Mouse (Mus musculus) thymus, adult 2 months (tissue): ENCODE measurements around the gene Rln3.

Experiments
- CTCF ChIP-seq: fragments of 200-500 bp; IDR thresholded peaks from 2 replicates; pipeline ENCODE4 v1.5.1; 2012; ENCODE audit warnings: mild to moderate bottlenecking, control low read depth, low read length, moderate library complexity, borderline replicate concordance; ENCODE audit not compliant: control insufficient read depth, poor library complexity, insufficient read depth; ENCODE audit errors: extremely low read depth
- POLR2A ChIP-seq: fragments of 200-500 bp; IDR thresholded peaks from 2 replicates; pipeline ENCODE4 v1.6.1; 2012; ENCODE audit warnings: mild to moderate bottlenecking, low read length, control low read depth, moderate library complexity; ENCODE audit not compliant: control insufficient read depth, poor library complexity, insufficient read depth; ENCODE audit errors: extremely low read depth

DNA sequence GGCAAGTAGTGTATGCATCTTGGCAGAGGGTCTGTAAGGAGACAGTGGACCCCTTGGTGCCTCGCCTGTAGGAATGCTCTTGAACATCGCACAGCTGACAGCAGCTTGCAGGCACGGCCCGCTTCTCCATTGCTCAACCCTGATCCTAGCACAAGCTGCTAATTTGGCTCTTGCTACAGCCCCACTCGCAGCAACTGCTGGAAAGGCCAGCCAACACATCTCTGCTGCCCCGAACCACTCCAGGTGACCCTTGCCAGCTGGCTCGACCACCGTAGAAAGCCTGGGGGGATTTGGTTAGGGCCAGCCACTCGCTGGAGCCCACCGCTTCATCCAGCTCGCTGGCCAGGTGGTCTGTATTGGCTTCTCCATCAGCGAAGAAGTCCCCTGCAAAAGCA is 1.9 kb downstream of the Rln3 start:
- TF ChIP-seq POLR2A (no peak), CTCF (no peak)
